Mouse (Mus musculus): ENCODE results near the gene Dlg2. TPM values are rescaled to one million over a fixed set of nuclear protein-coding genes. Genes with fewer than 3 reads are reported as not detected.
A peak's percentile ranks its signal among the peaks of the same experiment; 100 is the strongest.

Dlg2 gene
- total RNA-seq, 2 experiments from 2014 or later = 295 to 301 TPM

GRCm38 (mm10) chr7:91493234-91493633 lies 1016.8 kb downstream of the Dlg2 start:
- no peak overlapping the region for H3K27ac ChIP-seq
- intact Hi-C loops (cut with DNase I) = no loop called here
- no peak overlapping the region for H3K4me3 ChIP-seq
- no peak for TF ChIP-seq CTCF (IDR thresholded peaks at IDR 0.05)
- DNase-seq (ENCODE audit: extremely low spot score in 1 of 2, low spot score in 2 of 2) = no peak

DNA sequence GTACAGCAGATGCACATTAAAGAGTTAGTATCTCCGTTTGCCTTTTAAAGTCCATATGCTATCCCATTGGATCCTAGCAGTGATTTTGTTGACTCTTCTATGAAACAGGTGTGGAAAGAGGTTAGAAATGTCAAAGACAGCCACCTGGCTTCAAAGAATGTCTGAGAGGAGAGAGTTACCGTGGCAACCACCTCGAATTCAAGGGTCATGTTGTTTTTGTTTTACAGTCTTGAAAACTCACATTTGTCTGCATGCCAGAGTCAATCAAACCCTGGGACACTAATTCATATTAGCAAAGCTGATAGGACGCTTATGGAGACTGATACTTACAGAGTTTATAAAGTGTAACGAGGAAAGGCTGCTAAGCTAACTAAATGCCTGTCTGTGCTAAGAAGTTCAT lies 1019.1 kb downstream of the Dlg2 start:
- no peak for DNase-seq (ENCODE audit: extremely low spot score in 1 of 2, low spot score in 2 of 2)
- no peak for TF ChIP-seq CTCF (IDR thresholded peaks at IDR 0.05)
- intact Hi-C loops (cut with DNase I) = no loop called here

DNA sequence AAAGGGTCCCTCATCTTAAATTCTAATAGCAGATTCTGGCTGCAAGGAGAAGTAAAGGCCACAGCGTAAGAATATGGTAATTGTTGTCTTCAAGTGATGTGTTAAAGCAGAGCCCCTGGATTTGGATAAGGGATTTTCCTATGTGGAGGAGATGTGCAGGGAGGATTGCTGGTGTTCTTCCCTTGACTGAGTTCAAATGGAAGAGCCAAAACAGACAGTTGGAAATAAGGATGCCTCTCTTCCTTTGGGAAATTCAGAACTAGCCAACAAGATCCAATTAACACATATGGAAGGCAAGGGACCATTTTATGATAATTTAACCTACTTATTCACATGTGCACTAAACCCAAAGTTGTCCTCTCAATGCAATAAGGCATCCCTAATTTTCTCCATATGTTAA lies 1034.6 kb downstream of the Dlg2 start:
- TF ChIP-seq CTCF (IDR thresholded peaks at IDR 0.05) = no peak
- intact Hi-C loops (cut with DNase I) = no loop called here
- no peak for DNase-seq (ENCODE audit: extremely low spot score in 1 of 2, low spot score in 2 of 2)
- Histone ChIP-seq H3K27ac (no peak overlapping the region), H3K4me3 (no peak overlapping the region)

More for the DNA sequence above, 1019.1 kb downstream of the Dlg2 start:
- Histone ChIP-seq H3K27ac (no peak overlapping the region), H3K4me3 (no peak overlapping the region)

DNA sequence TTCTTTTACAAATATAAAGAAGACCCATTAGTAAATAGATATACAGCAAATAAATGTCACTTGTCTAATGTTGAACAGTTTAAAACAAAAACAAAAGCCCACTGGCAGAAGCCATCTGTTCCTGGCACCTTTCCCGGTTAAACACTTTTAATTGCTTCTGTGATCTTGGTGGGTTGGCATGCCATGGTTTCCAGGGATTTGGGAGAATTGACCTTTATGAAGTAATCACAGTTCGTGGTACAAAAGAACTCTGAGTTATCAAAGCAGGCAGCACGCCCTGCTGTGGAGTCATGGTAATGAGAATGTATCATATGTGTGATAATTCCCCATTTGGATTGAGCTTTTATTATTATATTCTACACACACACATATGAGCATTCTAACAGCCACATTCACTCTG lies 1038.0 kb downstream of the Dlg2 start:
- no peak for TF ChIP-seq CTCF (IDR thresholded peaks at IDR 0.05)
- Histone ChIP-seq H3K4me3 (no peak overlapping the region), H3K27ac (no peak overlapping the region)
- DNase-seq (ENCODE audit: extremely low spot score in 1 of 2, low spot score in 2 of 2) = peak in 1 of 2 experiments; percentile 22
- intact Hi-C loops (cut with DNase I) = no loop called here

- intact Hi-C loops (cut with DNase I) = no loop called here
- Histone ChIP-seq H3K4me3 (no peak overlapping the region), H3K27ac (no peak overlapping the region)
- no peak for TF ChIP-seq CTCF (IDR thresholded peaks at IDR 0.05)
- DNase-seq (ENCODE audit: extremely low spot score in 1 of 2, low spot score in 2 of 2) = no peak
Measured at GRCm38 (mm10) chr7:91516225-91516624, 1039.8 kb downstream of the Dlg2 start.

DNA sequence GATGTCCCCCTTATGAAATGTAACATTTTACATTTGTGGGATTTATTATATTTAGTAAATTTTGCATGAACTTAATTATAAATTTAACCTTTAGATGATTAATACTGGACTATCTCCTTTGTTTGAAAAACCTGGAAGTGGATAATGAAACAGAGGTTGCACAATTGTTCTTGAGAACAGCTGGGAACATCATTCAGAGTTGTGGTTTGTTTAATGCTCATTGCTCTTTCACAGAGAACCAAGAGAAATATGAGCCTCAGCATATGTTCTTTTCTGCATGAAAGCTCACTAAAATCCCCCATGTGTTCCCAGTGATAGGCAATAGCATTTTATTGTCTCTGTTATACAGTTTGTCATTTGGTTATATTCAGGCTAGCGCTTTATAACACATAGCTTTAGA lies 1049.4 kb downstream of the Dlg2 start:
- intact Hi-C loops (cut with DNase I) = no loop called here
- no peak for TF ChIP-seq CTCF (IDR thresholded peaks at IDR 0.05)
- DNase-seq (ENCODE audit: extremely low spot score in 1 of 2, low spot score in 2 of 2) = no peak
- H3K27ac ChIP-seq = no peak overlapping the region
- no peak overlapping the region for H3K4me3 ChIP-seq

GRCm38 (mm10) chr7:91542597-91543285 lies 1066.3 kb downstream of the Dlg2 start:
- H3K27ac ChIP-seq = peak overlapping the region; percentile 45; the same call in 1 of the 2 replicates
- H3K4me3 ChIP-seq = peak overlapping the region; percentile 52
- DNase-seq (ENCODE audit: extremely low spot score in 1 of 2, low spot score in 2 of 2) = peak; percentile 29 to 35
- no peak; the same call in 1 of the 2 replicates for TF ChIP-seq CTCF (IDR thresholded peaks at IDR 0.05)
- intact Hi-C loops (cut with DNase I) = no loop called here

GRCm38 (mm10) chr7:91543286-91543650 lies 1066.8 kb downstream of the Dlg2 start:
- intact Hi-C loops (cut with DNase I) = no loop called here
- peak overlapping the region; percentile 45; the same call in 1 of the 2 replicates for H3K27ac ChIP-seq
- no peak for DNase-seq (ENCODE audit: extremely low spot score in 1 of 2, low spot score in 2 of 2)
- TF ChIP-seq CTCF (IDR thresholded peaks at IDR 0.05) = no peak
- peak overlapping the region; percentile 52 for H3K4me3 ChIP-seq

DNA sequence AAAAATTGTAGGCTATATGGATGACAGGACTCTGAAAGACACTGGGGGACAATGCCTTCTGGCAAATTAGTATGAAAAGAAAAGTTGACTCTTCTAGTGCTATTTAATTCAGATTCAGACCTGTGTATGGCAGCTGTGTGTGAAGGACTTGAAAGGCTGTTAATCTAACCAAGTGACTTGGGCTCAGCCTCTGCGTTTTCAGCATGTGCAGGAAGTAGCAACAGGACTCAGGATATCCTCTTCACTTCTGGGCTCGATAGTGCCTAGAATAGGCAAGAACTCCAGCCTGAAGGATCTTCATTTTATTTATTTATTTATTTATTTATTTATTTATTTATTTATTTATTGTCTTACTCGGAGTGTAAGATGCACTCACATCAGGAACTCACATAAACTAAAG lies 1068.1 kb downstream of the Dlg2 start:
- intact Hi-C loops (cut with DNase I) = no loop called here
- Histone ChIP-seq H3K27ac (no peak overlapping the region), H3K4me3 (no peak overlapping the region)
- TF ChIP-seq CTCF (IDR thresholded peaks at IDR 0.05) = no peak
- no peak for DNase-seq (ENCODE audit: extremely low spot score in 1 of 2, low spot score in 2 of 2)

GRCm38 (mm10) chr7:91548796-91549195 lies 1072.3 kb downstream of the Dlg2 start:
- no peak for DNase-seq (ENCODE audit: extremely low spot score in 1 of 2, low spot score in 2 of 2)
- H3K4me3 ChIP-seq = no peak overlapping the region
- intact Hi-C loops (cut with DNase I) = no loop called here
- H3K27ac ChIP-seq = no peak overlapping the region
- TF ChIP-seq CTCF (IDR thresholded peaks at IDR 0.05) = no peak

DNA sequence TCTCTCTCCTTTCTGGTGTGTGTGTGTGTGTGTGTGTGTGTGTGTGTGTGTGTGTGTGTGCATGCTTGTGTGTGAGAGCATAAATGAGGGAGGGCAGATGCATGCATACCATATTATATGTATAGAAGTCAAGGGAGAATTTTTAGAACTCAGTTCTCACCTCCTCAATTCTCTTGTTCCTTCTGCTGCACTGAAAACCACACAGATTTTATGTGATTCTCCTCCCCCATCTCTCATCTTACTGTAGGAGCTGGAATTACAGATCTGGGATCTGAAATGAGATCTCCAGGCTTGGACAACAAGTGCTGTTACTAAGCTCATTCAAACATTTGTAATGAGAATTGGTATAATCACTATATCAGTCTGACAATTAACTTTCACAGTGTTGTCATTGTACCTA lies 1081.1 kb downstream of the Dlg2 start:
- H3K27ac ChIP-seq = no peak overlapping the region
- intact Hi-C loops (cut with DNase I) = no loop called here
- DNase-seq (ENCODE audit: extremely low spot score in 1 of 2, low spot score in 2 of 2) = no peak
- TF ChIP-seq CTCF (IDR thresholded peaks at IDR 0.05) = no peak
- H3K4me3 ChIP-seq = no peak overlapping the region

GRCm38 (mm10) chr7:91567423-91567822 lies 1091.0 kb downstream of the Dlg2 start:
- no peak overlapping the region for H3K4me3 ChIP-seq
- intact Hi-C loops (cut with DNase I) = no loop called here
- no peak for TF ChIP-seq CTCF (IDR thresholded peaks at IDR 0.05)
- H3K27ac ChIP-seq = no peak overlapping the region
- no peak for DNase-seq (ENCODE audit: extremely low spot score in 1 of 2, low spot score in 2 of 2)

DNA sequence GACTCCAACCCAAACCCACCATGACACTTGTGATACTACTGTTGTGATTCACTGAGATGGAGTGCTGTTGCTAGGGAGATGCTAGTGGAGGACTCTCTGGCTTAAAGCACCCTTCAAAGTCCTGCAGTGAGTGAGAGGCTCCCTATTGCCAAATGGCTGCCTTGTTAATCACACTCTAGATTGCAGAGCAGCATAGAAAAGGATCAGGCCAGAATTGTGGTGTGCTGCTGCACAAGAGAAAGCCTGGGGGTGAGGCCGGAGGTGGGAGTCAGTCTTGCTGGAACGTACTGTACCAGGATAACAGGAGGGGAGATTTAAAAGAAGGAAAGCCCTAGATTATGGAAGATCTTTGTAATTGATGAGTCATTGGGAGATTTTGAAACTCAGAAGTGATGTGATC lies 1094.5 kb downstream of the Dlg2 start:
- no peak for DNase-seq (ENCODE audit: extremely low spot score in 1 of 2, low spot score in 2 of 2)
- TF ChIP-seq CTCF (IDR thresholded peaks at IDR 0.05) = no peak
- no peak overlapping the region for H3K4me3 ChIP-seq
- intact Hi-C loops (cut with DNase I) = no loop called here
- H3K27ac ChIP-seq = peak overlapping the region; percentile 50; the same call in 1 of the 2 replicates
